Mouse (Mus musculus) forebrain, embryonic 10.5 days (tissue): ENCODE measurements around the gene Mutyh. TPM values are rescaled to one million over a fixed set of nuclear protein-coding genes. Genes with fewer than 3 reads are reported as not detected.

Source experiments
- DNase-seq: peaks from one replicate; pipeline ENCODE4 v3.0.0-alpha.2; 2017; ENCODE audit warnings: low spot score; ENCODE audit errors: extremely low spot score
- H3K27ac ChIP-seq: fragments of 300-500 bp; sonication (generic); 2 replicates; pipeline ENCODE4 v1.5.1; 2016; ENCODE audit warnings: mild to moderate bottlenecking
- H3K27me3 ChIP-seq: fragments of 300-500 bp; sonication (generic); 2 replicates; pipeline ENCODE4 v1.6.1; 2016; ENCODE audit warnings: mild to moderate bottlenecking; ENCODE audit not compliant: poor library complexity, severe bottlenecking
- H3K36me3 ChIP-seq: fragments of 300-500 bp; sonication (generic); replicated peaks from 2 replicates; pipeline ENCODE4 v1.6.1; 2016; ENCODE audit warnings: mild to moderate bottlenecking, moderate library complexity
- H3K4me1 ChIP-seq: fragments of 300-500 bp; sonication (generic); 2 replicates; pipeline ENCODE4 v1.6.1; 2016
- H3K4me3 ChIP-seq: fragments of 300-500 bp; sonication (generic); 2 replicates; pipeline ENCODE4 v1.5.1; 2016; ENCODE audit warnings: mild to moderate bottlenecking, moderate library complexity
- H3K9me3 ChIP-seq: fragments of 300-500 bp; sonication (generic); 2 replicates; pipeline ENCODE4 v1.6.1; 2016; ENCODE audit warnings: mild to moderate bottlenecking, moderate library complexity
- WGBS: fragments of 180-500 bp; shearing (Covaris S2); methylation state at CpG from one replicate; pipeline ENCODE4 v1.1.7; 2016; 5-methylcytosine and 5-hydroxymethylcytosine counted together
- polyA plus RNA-seq: library from polyadenylated mRNA; unstranded; fragments of >200 nt; fragmentation: Nextera tagmentation; extraction: Ambion mirVana; gene quantifications from 2 replicates; pipeline ENCODE4 v1.2.1, GENCODE M21; 2016

The Mutyh gene
- polyA plus RNA-seq, 1 experiment from 2014 or later = 30.4 TPM

DNA sequence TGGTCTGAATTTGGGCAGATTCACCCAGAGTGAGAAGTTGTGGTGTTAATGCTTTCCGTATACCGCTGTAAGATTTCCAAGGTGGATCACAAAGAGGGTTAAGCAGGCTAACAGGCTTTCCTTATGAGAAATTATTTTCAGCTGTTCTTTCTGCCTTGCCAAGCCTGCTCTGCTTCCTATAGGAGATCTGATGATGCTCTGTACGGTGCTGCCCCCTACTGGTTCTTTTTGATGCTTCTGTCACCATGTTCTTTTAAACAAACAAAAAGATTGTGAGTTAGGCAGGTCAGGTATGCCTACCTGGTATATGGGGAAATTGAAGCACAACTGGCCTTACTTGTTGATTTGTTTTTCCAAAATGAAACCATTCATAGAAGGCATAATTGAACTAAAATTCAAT is 18.6 kb upstream of the Mutyh start:
- H3K9me3 ChIP-seq = peaks cover 5% of the 10 kb centered on the region; the same call in 1 of the 2 replicates
- H3K27me3 ChIP-seq = no peaks in the 10 kb centered on the region
- H3K36me3 ChIP-seq = no peaks in the 10 kb centered on the region
- no peak overlapping the region for H3K4me3 ChIP-seq
- no peaks in the 10 kb centered on the region for H3K4me1 ChIP-seq
- DNase-seq = peak; percentile 72
- H3K27ac ChIP-seq = no peak overlapping the region
- WGBS = 10% methylated on average over 3 of the region's 3 CpGs

DNA sequence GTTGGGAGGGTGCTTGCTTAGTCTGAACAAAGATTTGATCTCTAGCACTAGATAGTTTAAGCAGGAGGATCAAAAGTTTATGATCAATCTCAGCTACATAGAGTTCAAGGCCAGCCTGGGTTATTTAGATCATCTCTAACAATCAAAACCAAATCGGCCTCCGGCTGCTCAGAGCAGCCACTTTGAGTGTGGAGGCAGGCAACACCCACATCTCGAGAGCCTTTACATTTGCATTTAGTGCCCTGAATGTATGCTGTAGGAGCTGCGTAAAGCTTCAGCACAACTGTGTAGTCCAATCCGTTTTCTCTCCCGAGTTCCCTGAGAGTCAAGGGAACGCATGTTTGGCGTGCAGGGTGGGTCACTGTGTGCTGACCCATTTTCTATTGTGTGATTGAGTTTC is 15.1 kb upstream of the Mutyh start:
- Histone ChIP-seq H3K36me3 (no peaks in the 10 kb centered on the region), H3K9me3 (no peaks in the 10 kb centered on the region), H3K4me1 (no peaks in the 10 kb centered on the region), H3K27ac (no peak overlapping the region), H3K4me3 (no peak overlapping the region), H3K27me3 (no peaks in the 10 kb centered on the region)
- no peak for DNase-seq
- 90% methylated on average over 8 of the region's 8 CpGs for WGBS

DNA sequence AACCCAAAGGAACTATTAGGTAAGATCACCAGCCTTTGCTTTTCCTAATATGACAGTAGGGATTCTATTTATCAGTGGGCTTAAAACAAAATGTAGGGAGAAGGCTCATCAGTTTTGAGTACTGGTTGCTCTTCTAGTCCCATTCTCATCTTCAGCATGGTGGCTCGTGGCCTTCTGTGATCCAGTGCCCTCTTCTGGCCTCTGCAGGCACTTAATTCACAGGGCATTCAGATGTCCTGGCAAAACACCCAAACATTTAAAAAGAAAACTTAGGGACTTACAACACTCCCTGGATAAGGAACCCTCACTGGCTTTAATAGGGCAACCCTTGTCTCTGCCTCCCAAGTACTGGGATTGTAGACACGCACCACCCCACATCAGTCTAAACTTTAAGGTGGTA is 13.2 kb upstream of the Mutyh start:
- Histone ChIP-seq H3K9me3 (no peaks in the 10 kb centered on the region), H3K27me3 (no peaks in the 10 kb centered on the region), H3K36me3 (no peaks in the 10 kb centered on the region), H3K4me3 (no peak overlapping the region), H3K27ac (no peak overlapping the region), H3K4me1 (no peaks in the 10 kb centered on the region)
- WGBS = 80% methylated on average over 2 of the region's 2 CpGs
- no peak for DNase-seq

DNA sequence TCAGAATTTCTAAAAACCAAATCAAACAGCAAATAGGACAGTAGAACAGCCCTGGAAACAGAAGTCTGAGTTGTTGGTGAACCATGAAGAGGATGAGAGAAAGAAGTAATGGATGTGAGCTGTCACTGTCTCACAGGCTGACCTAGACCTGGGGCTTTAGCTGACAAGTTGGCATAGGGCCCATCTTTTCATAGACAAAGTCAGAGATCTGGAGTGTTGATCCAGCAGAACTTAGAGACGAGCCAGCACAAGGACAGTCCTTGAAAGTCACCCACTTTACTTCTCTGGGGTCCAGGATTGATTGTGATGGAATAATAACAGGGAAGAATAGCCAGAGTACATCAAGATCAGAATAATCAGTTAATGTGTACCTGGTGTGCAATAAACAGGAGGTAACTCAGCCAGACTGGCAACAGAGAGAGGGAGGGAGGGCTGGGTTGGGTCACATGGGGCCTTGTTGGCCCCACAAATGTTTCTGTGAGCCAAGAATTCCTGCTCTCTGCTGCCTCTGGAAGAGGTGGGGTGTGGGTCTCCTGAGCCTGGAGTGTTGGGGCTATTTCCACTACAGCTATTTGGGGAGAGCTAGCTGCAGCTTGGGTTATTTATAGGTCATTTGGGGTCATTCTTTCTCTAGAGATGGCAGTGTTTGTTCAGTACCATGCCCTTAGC is 10.9 kb upstream of the Mutyh start:
- no peaks in the 10 kb centered on the region for H3K9me3 ChIP-seq
- H3K27ac ChIP-seq = no peak overlapping the region
- no peaks in the 10 kb centered on the region for H3K27me3 ChIP-seq
- 83% methylated on average over 1 of the region's 1 CpGs for WGBS
- peaks cover 9% of the 10 kb centered on the region for H3K36me3 ChIP-seq
- DNase-seq = no peak
- no peak overlapping the region for H3K4me3 ChIP-seq
- no peaks in the 10 kb centered on the region for H3K4me1 ChIP-seq

DNA sequence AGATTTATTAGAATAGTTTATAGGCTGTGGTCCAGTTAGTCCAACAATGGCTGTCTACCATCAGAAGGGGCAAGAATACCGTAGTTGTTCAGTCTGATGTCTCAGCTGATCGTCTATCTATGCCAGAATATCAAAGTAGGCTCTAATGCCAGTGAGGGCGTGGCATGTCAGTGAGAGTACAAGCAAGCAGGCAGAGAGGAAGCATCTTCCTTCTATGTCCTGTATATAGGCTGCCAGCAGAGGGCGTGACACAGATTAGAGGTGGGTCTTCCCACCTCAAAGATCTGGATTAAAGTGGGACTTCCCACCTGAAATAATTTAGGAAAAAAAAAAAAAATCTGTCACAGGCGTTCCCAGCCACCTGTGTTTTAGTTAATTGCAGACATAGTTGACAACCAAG is 7.6 kb upstream of the Mutyh start:
- Histone ChIP-seq H3K4me1 (no peaks in the 10 kb centered on the region), H3K27ac (no peak overlapping the region), H3K4me3 (no peak overlapping the region), H3K36me3 (peaks cover 42% of the 10 kb centered on the region), H3K9me3 (no peaks in the 10 kb centered on the region), H3K27me3 (no peaks in the 10 kb centered on the region)
- WGBS = 48% methylated on average over 5 of the region's 5 CpGs
- DNase-seq = no peak

DNA sequence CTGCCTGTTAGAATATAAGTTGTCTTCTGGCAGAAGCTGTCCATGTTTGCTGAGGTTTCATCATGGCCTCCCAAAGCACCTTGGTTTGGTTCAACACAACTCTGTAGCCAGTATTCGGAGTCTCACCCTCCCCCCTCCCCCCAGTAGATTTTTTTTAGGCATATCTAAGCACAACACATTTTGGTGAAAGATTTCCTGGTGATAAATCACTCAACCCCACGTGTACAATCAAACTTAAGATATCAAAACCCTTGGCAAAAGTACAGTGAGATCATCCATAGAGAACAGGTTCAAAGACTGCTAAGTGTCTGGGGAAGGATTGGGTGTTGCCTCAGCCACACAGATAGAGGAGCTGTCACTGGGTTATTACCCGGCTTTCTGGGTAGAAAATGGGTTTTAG is 3.5 kb downstream of the Mutyh start:
- peaks cover 12% of the 10 kb centered on the region for H3K4me1 ChIP-seq
- H3K27me3 ChIP-seq = no peaks in the 10 kb centered on the region
- 82% methylated on average over 3 of the region's 3 CpGs for WGBS
- H3K4me3 ChIP-seq = no peak overlapping the region
- no peak for DNase-seq
- peaks cover 38% of the 10 kb centered on the region for H3K36me3 ChIP-seq
- no peak overlapping the region for H3K27ac ChIP-seq
- H3K9me3 ChIP-seq = no peaks in the 10 kb centered on the region

DNA sequence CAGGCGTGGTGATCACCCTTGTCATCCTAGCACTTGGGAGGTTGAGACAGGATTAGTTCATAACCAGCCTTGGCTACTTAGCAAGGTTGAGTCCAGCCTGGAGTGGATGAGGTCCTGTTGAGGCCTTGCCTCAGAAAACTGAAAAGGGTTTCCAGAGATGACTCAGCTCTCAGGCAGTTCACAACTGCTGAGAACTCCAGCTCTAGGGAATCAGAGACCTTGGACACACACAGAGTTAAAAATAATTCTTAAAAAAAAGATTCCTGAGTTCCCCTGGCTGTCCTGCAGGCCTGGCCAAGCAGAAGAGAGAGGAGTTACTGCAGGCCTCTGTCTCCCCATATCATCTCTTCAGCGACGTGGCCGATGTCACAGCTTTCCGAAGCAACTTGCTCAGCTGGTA is 7.8 kb downstream of the Mutyh start:
- Histone ChIP-seq H3K4me3 (no peak overlapping the region), H3K9me3 (no peaks in the 10 kb centered on the region), H3K27ac (no peak overlapping the region), H3K4me1 (peaks cover 2% of the 10 kb centered on the region), H3K27me3 (peaks cover 20% of the 10 kb centered on the region), H3K36me3 (peaks cover 70% of the 10 kb centered on the region)
- WGBS = 92% methylated on average over 5 of the region's 5 CpGs
- DNase-seq = no peak

DNA sequence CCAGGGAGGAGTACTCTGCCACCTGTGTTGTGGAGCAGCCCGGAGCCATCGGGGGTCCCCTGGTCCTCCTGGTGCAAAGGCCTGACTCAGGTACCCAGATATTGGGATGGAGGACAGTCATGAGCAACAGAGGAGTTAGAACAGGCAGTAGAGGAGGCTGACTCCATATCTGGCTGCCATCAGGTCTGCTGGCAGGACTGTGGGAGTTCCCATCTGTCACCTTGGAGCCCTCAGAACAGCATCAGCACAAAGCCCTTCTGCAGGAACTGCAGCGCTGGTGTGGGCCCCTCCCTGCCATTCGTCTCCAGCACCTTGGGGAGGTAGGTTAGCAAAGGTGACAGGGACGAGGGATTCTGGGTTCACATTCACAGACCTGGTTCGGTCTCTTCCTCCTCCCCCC is 10.0 kb downstream of the Mutyh start:
- H3K9me3 ChIP-seq = no peaks in the 10 kb centered on the region
- H3K4me3 ChIP-seq = no peak overlapping the region
- peaks cover 55% of the 10 kb centered on the region for H3K36me3 ChIP-seq
- no peak overlapping the region for H3K27ac ChIP-seq
- 94% methylated on average over 6 of the region's 6 CpGs for WGBS
- DNase-seq = no peak
- peaks cover 16% of the 10 kb centered on the region for H3K4me1 ChIP-seq
- peaks cover 40% of the 10 kb centered on the region for H3K27me3 ChIP-seq

DNA sequence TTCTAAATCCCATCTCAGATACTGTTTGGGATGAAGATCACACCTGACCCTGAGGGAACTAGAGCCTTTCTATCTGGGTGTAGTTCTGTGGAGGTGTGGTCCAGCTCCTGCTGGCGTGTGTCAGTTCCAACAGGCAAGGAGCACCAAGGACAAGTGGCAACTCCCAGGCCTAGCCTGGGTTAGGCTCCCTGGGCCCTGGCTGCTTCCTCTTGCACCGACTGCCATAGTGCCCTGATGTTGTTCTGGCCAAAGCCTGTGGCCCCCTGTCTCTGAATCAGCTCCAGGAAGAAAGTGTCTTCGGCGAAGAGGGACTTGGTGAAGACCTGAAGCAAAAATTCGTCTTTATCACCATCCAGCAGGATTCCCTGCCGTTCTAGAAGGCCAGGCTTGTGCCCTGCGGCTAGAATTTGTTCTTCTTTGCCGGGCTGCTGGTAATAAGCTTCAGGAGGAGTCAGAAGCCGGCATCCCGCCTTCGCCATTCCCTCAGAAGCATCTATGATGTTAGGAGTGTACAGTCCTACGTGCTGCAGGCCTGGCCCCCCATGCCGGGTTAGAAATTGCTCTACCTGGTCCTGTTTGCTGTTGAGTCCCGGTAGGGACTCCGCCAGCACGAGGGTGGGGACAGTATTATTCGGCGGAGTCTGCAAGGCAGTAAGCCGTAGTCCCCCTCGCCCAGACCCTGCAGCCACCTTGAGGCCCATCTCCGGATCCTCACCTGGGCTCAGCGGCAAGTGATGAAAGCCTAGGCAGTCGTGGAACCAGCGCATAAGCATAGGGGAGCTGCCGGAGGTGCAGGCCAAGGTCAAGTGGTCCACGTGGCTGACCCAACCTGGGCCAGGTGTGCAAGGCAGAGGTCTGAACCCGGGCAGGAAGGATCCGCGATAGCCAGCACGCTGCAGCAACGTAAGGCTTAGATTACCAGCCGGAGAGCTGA is 12.7 kb downstream of the Mutyh start:
- Histone ChIP-seq H3K4me1 (peaks cover 30% of the 10 kb centered on the region), H3K27me3 (peaks cover 49% of the 10 kb centered on the region), H3K9me3 (no peaks in the 10 kb centered on the region), H3K4me3 (peak overlapping the region; percentile 64), H3K36me3 (peaks cover 40% of the 10 kb centered on the region), H3K27ac (peak overlapping the region; percentile 74)
- no peak for DNase-seq
- WGBS = 21% methylated on average over 32 of the region's 32 CpGs

DNA sequence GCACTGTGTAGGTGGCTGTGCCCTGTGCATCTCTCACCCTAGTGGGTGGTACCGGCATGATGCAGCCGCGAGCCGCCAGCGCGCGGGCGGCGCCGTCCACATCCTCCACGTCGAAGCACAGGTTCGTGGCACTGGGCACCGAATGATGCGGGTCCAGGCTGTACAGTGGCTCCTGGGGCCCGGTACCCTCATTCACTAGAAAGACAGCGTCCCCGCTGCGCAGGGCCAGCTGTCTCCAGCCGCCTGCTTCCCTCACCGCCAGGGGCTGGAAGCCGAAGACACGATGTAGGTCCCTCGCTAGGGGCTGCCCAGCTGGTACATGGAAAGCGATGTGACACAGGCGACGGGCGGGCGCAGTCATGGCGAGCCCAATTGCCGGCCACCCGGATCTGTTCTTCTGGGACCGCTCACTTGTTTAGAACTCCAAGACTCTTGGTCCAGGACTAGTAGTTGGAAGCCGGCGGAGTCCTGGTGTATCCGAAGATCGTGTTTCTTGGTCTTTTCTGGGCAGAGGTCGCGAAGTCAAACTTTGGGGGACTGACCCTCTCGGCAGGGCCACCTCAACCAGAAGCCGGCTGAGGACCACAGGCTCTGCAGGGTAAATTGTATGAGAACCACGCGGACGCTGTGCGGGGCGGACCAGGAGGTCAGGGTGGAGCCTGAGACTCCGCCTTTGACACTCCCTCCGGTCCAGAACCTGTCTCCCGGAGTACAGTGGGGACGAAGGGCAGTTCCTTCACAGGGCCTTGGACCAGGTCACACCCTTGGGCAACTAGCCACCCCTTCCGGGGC is 13.6 kb downstream of the Mutyh start:
- peaks cover 49% of the 10 kb centered on the region for H3K27me3 ChIP-seq
- DNase-seq = peak; percentile 70
- H3K36me3 ChIP-seq = peaks cover 32% of the 10 kb centered on the region
- H3K27ac ChIP-seq = peak overlapping the region; percentile 74
- under 1% methylated on average over 51 of the region's 51 CpGs for WGBS
- peaks cover 36% of the 10 kb centered on the region for H3K4me1 ChIP-seq
- no peaks in the 10 kb centered on the region for H3K9me3 ChIP-seq
- peak overlapping the region; percentile 64 for H3K4me3 ChIP-seq

DNA sequence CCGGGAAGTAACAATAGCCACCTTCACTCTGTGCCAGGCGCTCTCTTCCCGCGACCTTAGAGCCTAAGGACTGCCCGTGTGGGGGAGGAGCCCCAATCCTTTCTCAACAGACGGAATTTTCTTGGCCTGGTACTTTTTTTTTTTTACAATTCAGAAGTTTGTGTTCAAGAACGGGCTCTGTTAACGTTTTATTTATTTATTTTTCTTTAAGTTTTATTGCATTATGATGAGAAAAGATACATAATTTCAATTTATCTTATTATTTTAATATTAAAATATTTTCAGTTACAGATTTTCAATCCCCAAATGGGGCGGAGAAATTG is 14.1 kb downstream of the Mutyh start, which contains the start of gene Hpdl:
Gene Hpdl, minus strand, starts transcription at position 14 of the 323 bp plus-strand sequence.
- 11% methylated on average over 9 of the region's 9 CpGs for WGBS
- Histone ChIP-seq H3K27ac (peak within 1 kb of the TSS; percentile 74), H3K4me1 (peaks cover 36% of the 10 kb centered on the region), H3K36me3 (peaks cover 26% of the 10 kb centered on the region), H3K9me3 (no peaks in the 10 kb centered on the region), H3K27me3 (peaks cover 49% of the 10 kb centered on the region), H3K4me3 (peak within 1 kb of the TSS; percentile 64)
- DNase-seq = no peak

DNA sequence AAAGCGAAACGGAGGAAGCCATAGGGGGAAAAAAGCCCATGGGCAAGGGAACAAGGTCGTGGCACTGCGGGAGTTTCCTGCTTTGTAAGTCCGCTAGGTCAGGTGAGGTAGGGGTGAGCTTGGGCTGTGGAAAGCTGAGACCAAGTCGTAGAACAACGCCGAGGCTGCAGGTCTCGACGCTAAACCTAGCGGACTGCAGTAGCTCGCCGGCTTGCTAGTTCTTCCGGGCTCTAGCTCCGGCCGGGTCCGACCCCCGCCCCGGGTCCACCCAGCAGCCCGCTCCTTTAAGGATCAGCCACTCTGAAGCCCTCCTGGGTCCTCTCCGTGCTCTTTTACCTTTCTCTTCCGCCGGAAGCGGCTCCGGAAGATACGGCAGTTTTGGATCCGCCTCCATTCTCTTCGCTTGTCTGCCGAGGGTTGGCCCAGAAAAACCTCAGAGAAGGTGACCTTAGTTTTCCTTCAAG is 17.1 kb downstream of the Mutyh start:
- Histone ChIP-seq H3K4me3 (peak overlapping the region; percentile 66), H3K4me1 (peaks cover 46% of the 10 kb centered on the region), H3K27ac (peak overlapping the region; percentile 91), H3K9me3 (no peaks in the 10 kb centered on the region), H3K27me3 (peaks cover 36% of the 10 kb centered on the region), H3K36me3 (no peaks in the 10 kb centered on the region)
- peak; percentile 67 for DNase-seq
- WGBS = 2% methylated on average over 29 of the region's 29 CpGs
